Mouse (Mus musculus): ENCODE data around the gene Cdip1.
A peak's percentile ranks its signal among the peaks of the same experiment; 100 is the strongest.

The Cdip1 gene

DNA sequence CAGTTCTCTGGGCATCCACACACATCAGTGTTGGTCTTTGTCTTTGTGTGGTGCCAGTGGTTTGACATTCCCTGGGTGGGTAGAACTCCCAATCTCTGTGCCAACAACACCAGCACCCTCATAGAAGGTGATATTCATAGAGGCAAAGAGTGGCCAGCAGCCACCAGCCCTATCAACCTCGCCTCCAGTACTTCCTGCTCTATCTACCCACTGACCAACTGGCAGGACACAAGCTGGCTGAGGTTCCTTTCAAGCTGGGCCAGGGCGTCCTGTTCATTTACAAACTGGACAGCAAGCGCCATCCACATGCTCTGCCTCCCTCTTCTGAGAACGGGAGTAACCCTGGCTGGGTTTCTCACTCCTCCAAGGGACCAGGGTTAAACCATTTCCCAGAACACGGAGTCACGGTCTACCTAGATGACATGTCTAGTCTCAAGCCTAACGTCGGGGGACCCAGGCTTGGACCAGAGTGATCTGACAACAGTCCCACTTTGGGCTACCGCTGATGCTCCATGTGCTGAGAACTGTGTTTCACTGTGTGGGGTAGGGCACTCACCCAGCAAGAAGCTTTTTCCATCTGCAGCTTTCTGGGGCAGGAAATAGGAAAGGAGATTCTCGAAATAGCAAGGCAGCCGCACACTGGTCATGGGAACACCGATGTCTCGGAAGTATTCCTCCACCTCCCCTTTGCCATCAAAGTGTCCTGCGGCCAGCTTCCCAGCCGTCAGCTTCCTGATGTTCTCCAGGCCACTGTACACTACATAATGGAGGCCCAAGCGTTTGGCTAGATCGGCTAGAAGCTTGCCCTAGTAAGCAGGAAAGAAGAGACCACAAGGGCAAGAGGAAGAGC is 76.0 kb downstream of the Cdip1 start:
- no peak for DNase-seq

DNA sequence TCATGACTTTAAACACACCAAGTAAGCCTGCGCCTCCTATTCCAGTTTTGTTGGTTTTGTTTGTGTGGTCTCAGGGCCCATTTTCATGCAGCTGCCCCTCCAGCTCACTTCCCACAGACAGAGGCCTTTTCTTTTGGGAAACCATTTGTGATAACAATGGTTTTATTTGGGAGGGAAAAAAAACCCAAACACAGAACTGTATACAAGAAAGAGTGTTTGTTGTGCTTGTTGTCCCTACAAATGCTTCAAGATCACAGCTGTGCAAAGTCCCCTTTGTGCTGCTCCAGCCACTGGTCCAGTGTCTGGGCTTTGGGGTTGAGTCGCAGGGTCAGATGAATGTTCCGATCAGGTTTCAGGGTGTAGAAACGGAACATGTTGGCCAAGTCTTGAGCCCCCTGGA is 78.9 kb downstream of the Cdip1 start:
- DNase-seq: no peak

GRCm38 (mm10) chr16:4705541-4705940 is 84.6 kb downstream of the Cdip1 start:
- DNase-seq: no peak

- no peak for DNase-seq
Measured at GRCm38 (mm10) chr16:4702646-4703045, 87.4 kb downstream of the Cdip1 start.

- DNase-seq: peak; percentile 37
Measured at GRCm38 (mm10) chr16:4701211-4701610, 88.9 kb downstream of the Cdip1 start.

Measured in kidney, adult 18-20 months (tissue).